Mouse (Mus musculus) forebrain, embryonic 11.5 days (tissue): ENCODE data around the gene Brd2. TPM values are rescaled to one million over a fixed set of nuclear protein-coding genes. Genes with fewer than 3 reads are reported as not detected.

Experiments used
- ATAC-seq: fragments of 200-750 bp; cut with Nextera tagmentation; replicated peaks from 2 replicates; pipeline ENCODE4 v1.8.0; 2017; ENCODE audit warnings: moderate TSS enrichment; ENCODE audit not compliant: low FRiP score
- DNase-seq: peaks from one replicate; pipeline ENCODE4 v3.0.0-alpha.2; 2017; ENCODE audit warnings: low spot score
- H3K27ac ChIP-seq: fragments of 300-500 bp; sonication (generic); 2 replicates; pipeline ENCODE4 v1.5.1; 2014; ENCODE audit warnings: low read depth, low read length
- H3K27me3 ChIP-seq: fragments of 300-500 bp; sonication (generic); 2 replicates; pipeline ENCODE4 v1.6.1; 2014; ENCODE audit warnings: mild to moderate bottlenecking, low read length, mixed read lengths; ENCODE audit not compliant: control insufficient read depth, insufficient read depth
- H3K36me3 ChIP-seq: fragments of 300-500 bp; sonication (generic); 2 replicates; pipeline ENCODE4 v1.6.1; 2014; ENCODE audit warnings: mild to moderate bottlenecking, low read length, moderate library complexity, mixed read lengths; ENCODE audit not compliant: control insufficient read depth, insufficient read depth
- H3K4me1 ChIP-seq: fragments of 300-500 bp; sonication (generic); replicated peaks from 2 replicates; pipeline ENCODE4 v1.6.1; 2014; ENCODE audit warnings: low read length, mixed read lengths; ENCODE audit not compliant: control insufficient read depth, insufficient read depth
- H3K4me2 ChIP-seq: fragments of 300-500 bp; sonication (generic); 2 replicates; pipeline ENCODE4 v1.6.1; 2014; ENCODE audit warnings: low read depth, mild to moderate bottlenecking, low read length, moderate library complexity, mixed read lengths; ENCODE audit not compliant: severe bottlenecking
- H3K4me3 ChIP-seq: fragments of 300-500 bp; sonication (generic); 2 replicates; pipeline ENCODE4 v1.5.1; 2014; ENCODE audit warnings: low read depth, low read length
- H3K9ac ChIP-seq: fragments of 300-500 bp; sonication (generic); 2 replicates; pipeline ENCODE4 v1.6.1; 2014; ENCODE audit warnings: low read length
- H3K9me3 ChIP-seq: fragments of 300-500 bp; sonication (generic); 2 replicates; pipeline ENCODE4 v1.6.1; 2016; ENCODE audit warnings: low read length, mixed read lengths; ENCODE audit not compliant: control insufficient read depth
- WGBS: fragments of 180-500 bp; shearing (Covaris S2); extraction: QIAGEN DNeasy Blood & Tissue Kit; methylation state at CpG from one replicate; pipeline ENCODE4 v1.1.7; 2014; 5-methylcytosine and 5-hydroxymethylcytosine counted together
- polyA plus RNA-seq: library from polyadenylated mRNA; unstranded; fragments of >200 nt; fragmentation: Nextera tagmentation; extraction: Ambion mirVana; gene quantifications from 2 replicates; pipeline ENCODE4 v1.2.1, GENCODE M21; 2014

The Brd2 gene
- polyA plus RNA-seq, 1 experiment from 2014 or later, result 152 TPM

DNA sequence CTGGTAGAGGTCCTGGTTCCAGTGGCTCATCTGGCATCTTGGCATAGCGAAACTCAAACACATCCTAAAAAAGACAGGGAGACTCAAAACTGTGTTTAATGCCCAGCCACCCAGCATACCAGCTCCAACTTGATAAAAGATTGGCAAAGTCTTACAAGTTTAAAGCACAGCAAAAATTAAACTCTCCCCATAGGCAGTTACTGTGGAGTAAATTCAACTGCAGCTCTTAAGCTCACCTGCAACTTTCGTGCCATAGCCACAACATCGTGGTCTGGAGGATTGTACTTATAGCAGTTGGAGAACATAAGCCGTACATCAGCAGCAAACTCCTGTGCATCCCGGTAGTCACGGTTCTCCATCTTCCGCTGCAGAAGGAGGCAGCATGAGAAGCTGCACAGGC, 8.3 kb downstream of the Brd2 start:
- Histone ChIP-seq H3K9me3 (no peaks in the 10 kb centered on the region), H3K4me2 (no peak overlapping the region), H3K36me3 (peaks cover 46% of the 10 kb centered on the region), H3K27me3 (no peaks in the 10 kb centered on the region), H3K9ac (no peak overlapping the region), H3K27ac (no peak overlapping the region), H3K4me1 (peaks cover 14% of the 10 kb centered on the region; the same call in 1 of the 2 replicates), H3K4me3 (no peak overlapping the region)
- DNase-seq (no peak), ATAC-seq (no peak)
- WGBS, result 96% methylated on average over 7 of the region's 7 CpGs

DNA sequence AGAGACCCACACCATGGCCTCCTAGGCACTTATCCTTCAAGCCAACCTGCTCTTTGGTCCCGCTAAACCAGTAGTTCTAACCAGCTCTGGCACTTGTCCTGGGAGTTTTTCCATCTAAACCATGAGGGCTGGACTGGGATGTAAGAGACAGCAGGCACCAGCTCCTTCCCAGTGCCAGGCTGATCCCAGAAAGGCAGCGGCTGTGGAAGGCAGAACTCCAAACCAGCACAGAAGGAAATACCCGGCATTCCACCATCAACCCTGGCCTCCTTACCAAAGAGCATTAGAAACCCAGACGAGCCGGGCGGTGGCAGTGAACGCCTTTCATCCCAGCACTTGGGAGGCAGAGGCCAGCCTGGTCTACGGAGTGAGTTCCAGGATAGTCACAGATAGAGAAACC, 12.1 kb downstream of the Brd2 start:
- Histone ChIP-seq H3K9ac (no peak overlapping the region), H3K27ac (no peak overlapping the region), H3K36me3 (peaks cover 32% of the 10 kb centered on the region), H3K4me2 (no peak overlapping the region), H3K4me1 (0 out of 2 replicates have a peak, but pooled peaks cover 4% of the 10 kb centered on the region), H3K27me3 (no peaks in the 10 kb centered on the region), H3K9me3 (no peaks in the 10 kb centered on the region), H3K4me3 (no peak overlapping the region)
- DNase-seq (peak; percentile 57), ATAC-seq (no peak)
- WGBS, result 71% methylated on average over 8 of the region's 8 CpGs

DNA sequence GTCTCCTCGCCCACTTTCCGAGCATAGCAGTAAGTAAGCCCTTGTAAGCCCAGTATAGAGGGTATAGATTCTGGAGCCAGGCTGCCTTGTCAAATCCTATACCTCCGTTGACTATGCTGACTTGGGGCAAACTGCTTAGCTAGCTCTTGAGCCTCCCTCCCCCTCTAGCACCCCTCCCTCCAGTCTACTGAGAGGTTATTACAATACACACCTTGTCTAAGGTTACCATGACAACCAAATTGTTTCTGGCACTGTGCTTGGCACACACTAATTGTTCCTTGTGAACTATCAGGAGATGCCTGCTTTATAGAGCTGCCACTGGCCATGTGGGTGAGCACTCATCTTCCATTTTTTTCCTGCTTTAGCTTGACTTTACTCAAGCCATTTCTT, 12.6 kb downstream of the Brd2 start:
- H3K36me3 ChIP-seq, result peaks cover 27% of the 10 kb centered on the region
- peak; percentile 57 for ATAC-seq
- no peak overlapping the region for H3K9ac ChIP-seq

DNA sequence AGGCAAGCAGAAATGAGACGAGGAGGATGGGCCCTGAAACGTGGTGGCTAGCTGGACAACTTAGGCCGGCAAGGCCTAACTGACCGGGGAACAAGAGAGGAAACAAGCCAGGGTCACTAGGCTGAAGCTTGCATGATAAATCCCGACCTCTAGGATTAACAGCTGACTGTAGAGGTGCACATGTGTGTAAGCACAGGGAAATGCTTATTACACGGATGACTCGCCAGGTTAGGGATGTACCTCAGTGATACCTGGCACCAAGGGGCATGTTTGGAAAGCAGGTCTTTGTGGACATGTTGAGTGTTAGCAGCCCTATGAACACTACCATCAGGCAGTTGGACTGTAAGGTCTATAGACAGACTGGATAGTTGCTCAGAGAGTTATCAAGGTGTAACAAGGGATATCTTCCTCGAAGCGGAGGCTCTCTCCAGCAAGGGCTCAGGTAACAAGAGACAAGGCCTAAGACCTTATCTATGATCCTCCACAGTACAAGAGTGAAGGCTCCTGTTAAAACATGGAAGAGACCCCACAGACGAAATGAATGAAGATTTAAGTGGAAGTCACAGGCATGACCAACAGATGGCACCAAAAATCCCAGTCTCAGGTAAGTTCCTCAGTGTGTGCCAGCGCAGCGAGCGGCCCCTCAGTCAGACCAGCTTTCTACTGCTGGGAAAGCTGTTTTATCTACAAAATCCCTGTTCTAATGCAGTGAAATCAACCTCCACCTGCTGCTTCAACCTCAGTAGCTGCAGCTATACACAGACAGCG, 13.2 kb downstream of the Brd2 start:
- Histone ChIP-seq H3K4me2 (no peak overlapping the region), H3K27me3 (no peaks in the 10 kb centered on the region), H3K4me1 (0 out of 2 replicates have a peak, but pooled peaks cover 4% of the 10 kb centered on the region), H3K4me3 (no peak overlapping the region), H3K27ac (peak overlapping the region; percentile 50; the same call in 1 of the 2 replicates), H3K9me3 (no peaks in the 10 kb centered on the region), H3K9ac (no peak overlapping the region), H3K36me3 (peaks cover 22% of the 10 kb centered on the region; the same call in 1 of the 2 replicates)
- no peak for DNase-seq
- WGBS, result 79% methylated on average over 14 of the region's 14 CpGs
- peak; percentile 21; the same call in 1 of the 2 replicates for ATAC-seq

More for the DNA sequence above, 12.6 kb downstream of the Brd2 start:
- Histone ChIP-seq H3K4me1 (0 out of 2 replicates have a peak, but pooled peaks cover 4% of the 10 kb centered on the region), H3K27me3 (no peaks in the 10 kb centered on the region), H3K4me2 (no peak overlapping the region), H3K27ac (peak overlapping the region; percentile 50; the same call in 1 of the 2 replicates), H3K9me3 (no peaks in the 10 kb centered on the region), H3K4me3 (no peak overlapping the region)
- 77% methylated on average over 3 of the region's 3 CpGs for WGBS
- DNase-seq, result no peak

DNA sequence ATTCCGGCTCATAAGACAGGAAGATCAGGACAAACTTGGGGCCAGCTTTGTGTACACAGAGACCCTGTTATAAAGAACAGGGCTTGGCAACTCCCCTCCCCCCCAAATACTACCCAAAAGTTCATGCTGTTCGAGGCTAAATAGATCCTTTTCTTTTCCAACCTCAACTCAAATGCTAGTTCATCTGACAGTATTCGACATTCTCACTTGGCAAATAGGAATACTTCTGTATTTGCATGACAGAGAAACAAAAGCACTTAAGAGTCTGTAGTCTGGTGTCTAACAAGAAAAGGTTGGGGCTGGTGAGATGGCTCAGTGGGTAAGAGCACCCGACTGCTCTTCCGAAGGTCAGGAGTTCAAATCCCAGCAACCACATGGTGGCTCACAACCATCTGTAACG, 14.0 kb downstream of the Brd2 start:
- no peak overlapping the region for H3K9ac ChIP-seq
- ATAC-seq (no peak), DNase-seq (no peak)
- H3K36me3 ChIP-seq, result peaks cover 17% of the 10 kb centered on the region; the same call in 1 of the 2 replicates
- no peak overlapping the region for H3K27ac ChIP-seq
- H3K4me1 ChIP-seq, result 0 out of 2 replicates have a peak, but pooled peaks cover 4% of the 10 kb centered on the region
- H3K9me3 ChIP-seq, result no peaks in the 10 kb centered on the region
- no peak overlapping the region for H3K4me2 ChIP-seq
- H3K27me3 ChIP-seq, result no peaks in the 10 kb centered on the region
- H3K4me3 ChIP-seq, result no peak overlapping the region
- WGBS, result 87% methylated on average over 5 of the region's 6 CpGs

DNA sequence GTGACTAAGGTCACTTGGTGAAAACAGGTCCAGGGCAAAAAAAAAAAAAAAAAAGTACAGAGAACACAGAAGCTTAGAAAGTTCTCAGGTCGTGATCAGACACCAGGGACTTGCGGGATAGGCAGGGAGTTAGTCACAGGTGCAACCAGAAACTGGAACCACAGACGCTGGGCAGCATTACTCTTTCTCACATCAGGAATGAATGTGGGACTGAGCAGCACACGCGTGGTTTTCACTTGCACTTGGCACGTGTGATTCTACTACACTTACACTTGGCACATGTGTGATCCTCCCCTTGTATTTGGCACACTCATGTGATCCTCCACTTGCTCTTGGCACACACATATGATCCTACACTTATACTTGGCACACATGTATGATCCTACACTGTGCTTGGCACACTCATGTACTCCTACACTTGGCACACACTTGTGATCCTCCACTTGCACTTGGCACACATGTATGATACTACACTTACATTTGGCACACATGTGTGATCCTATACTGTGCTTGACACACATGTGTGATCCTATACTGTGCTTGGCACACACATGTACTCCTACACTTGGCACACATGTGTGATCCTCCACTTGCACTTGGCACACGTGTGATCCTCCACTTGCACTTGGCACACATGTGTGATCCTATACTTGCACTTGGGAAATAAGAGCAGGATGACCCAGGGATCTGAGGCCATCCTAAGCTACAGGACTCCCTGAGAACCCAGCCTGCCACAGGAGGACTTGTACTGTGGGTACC, 15.1 kb downstream of the Brd2 start:
- Histone ChIP-seq H3K4me1 (0 out of 2 replicates have a peak, but pooled peaks cover 4% of the 10 kb centered on the region), H3K36me3 (peaks cover 5% of the 10 kb centered on the region; the same call in 1 of the 2 replicates), H3K27ac (no peak overlapping the region), H3K9ac (no peak overlapping the region), H3K4me2 (no peak overlapping the region), H3K27me3 (no peaks in the 10 kb centered on the region), H3K4me3 (no peak overlapping the region), H3K9me3 (no peaks in the 10 kb centered on the region)
- 78% methylated on average over 7 of the region's 7 CpGs for WGBS
- ATAC-seq, result no peak
- no peak for DNase-seq

DNA sequence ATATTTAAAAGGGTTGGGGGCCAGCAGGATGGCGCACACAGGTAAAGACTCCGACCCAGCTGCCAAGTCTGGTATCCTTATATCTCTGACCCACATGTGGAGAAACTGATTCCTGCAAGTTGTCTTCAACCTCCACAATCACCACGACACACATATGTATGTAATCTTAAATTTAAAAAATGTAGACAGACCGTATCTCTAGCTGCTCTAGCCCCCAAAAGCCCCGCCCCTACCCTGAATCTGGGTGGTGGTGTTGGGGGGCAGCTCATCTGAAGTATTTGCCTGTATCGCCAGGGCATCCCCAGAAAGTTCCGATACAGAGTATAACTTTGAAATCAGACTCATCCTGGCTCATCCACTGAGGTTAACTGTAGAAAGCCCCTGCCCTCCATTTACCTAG, 15.9 kb downstream of the Brd2 start:
- Histone ChIP-seq H3K4me3 (no peak overlapping the region), H3K4me1 (0 out of 2 replicates have a peak, but pooled peaks cover 4% of the 10 kb centered on the region), H3K9ac (no peak overlapping the region), H3K9me3 (no peaks in the 10 kb centered on the region), H3K36me3 (no peaks in the 10 kb centered on the region; the same call in 1 of the 2 replicates), H3K4me2 (no peak overlapping the region), H3K27ac (no peak overlapping the region), H3K27me3 (no peaks in the 10 kb centered on the region)
- ATAC-seq, result no peak
- WGBS, result 86% methylated on average over 7 of the region's 7 CpGs
- DNase-seq, result no peak

DNA sequence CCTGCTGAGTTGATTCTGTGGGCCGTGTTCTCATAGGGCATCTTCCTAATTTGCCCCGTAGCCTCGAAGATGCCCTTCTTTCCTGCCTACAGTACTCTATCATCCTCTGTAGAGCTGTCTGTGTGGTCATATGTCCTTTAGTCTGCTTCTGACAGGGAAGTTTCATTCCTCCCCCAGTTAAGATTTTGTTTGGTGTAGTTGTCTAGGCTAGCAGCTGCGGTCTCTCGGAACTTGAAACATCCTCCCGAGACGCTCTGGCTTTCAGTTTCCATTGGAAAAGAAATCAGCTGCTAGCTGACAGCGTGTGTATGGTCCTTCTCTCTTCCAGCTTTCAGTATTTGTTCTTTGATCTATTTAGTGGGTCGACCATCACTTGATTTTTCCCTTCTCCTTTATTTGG, 17.6 kb downstream of the Brd2 start:
- H3K9me3 ChIP-seq, result no peaks in the 10 kb centered on the region
- H3K9ac ChIP-seq, result no peak overlapping the region
- no peak for ATAC-seq
- no peak overlapping the region for H3K27ac ChIP-seq
- H3K4me2 ChIP-seq, result no peak overlapping the region
- 0 out of 2 replicates have a peak, but pooled peaks cover 2% of the 10 kb centered on the region for H3K4me1 ChIP-seq
- no peaks in the 10 kb centered on the region for H3K36me3 ChIP-seq
- no peak for DNase-seq
- no peak overlapping the region for H3K4me3 ChIP-seq
- WGBS, result 87% methylated on average over 9 of the region's 9 CpGs
- no peaks in the 10 kb centered on the region for H3K27me3 ChIP-seq
